Mouse (Mus musculus) heart, embryonic 14.5 days (tissue): ENCODE results near the gene Ednrb. TPM values are rescaled to one million over a fixed set of nuclear protein-coding genes. Genes with fewer than 3 reads are reported as not detected.

Source experiments
- ATAC-seq: fragments of 200-750 bp; cut with Nextera tagmentation; 2 replicates; pipeline ENCODE4 v1.8.0; 2017; ENCODE audit warnings: low read depth, moderate TSS enrichment; ENCODE audit not compliant: insufficient number of reproducible peaks, insufficient read depth, low FRiP score
- H3K27ac ChIP-seq, 2 experiments: fragments of 200-500 bp in 1 of 2; fragments of 300-500 bp in 1 of 2; sonication (generic) in 1 of 2; replicated peaks in 1 of 2; 2 replicates each; pipeline ENCODE4 v1.5.1; 2012 to 2014; ENCODE audit warnings: low read depth in 2 of 2, low read length in 2 of 2, control low read depth in 1 of 2, mild to moderate bottlenecking in 1 of 2, mixed read lengths in 1 of 2; ENCODE audit not compliant: control insufficient read depth in 1 of 2, insufficient read depth in 1 of 2
- H3K27me3 ChIP-seq: fragments of 300-500 bp; sonication (generic); 2 replicates; pipeline ENCODE4 v1.6.1; 2014; ENCODE audit warnings: mild to moderate bottlenecking, low read length, control low read depth; ENCODE audit not compliant: control insufficient read depth, insufficient read depth
- H3K36me3 ChIP-seq: fragments of 300-500 bp; sonication (generic); 2 replicates; pipeline ENCODE4 v1.6.1; 2014; ENCODE audit warnings: mild to moderate bottlenecking, control low read depth, low read length, mixed read lengths; ENCODE audit not compliant: control insufficient read depth, insufficient read depth
- H3K4me1 ChIP-seq, 2 experiments: fragments of 200-500 bp in 1 of 2; fragments of 300-500 bp in 1 of 2; sonication (generic) in 1 of 2; 2 replicates each; pipeline ENCODE4 v1.6.1; 2012 to 2014; ENCODE audit warnings: low read length in 2 of 2, control low read depth in 1 of 2, mixed read lengths in 1 of 2; ENCODE audit not compliant: control insufficient read depth in 2 of 2, insufficient read depth in 2 of 2
- H3K4me2 ChIP-seq: fragments of 300-500 bp; sonication (generic); 2 replicates; pipeline ENCODE4 v1.6.1; 2014; ENCODE audit warnings: mild to moderate bottlenecking, low read length
- H3K4me3 ChIP-seq, 2 experiments: fragments of 200-500 bp in 1 of 2; fragments of 300-500 bp in 1 of 2; sonication (generic) in 1 of 2; 2 replicates each; pipeline ENCODE4 v1.5.1; 2012 to 2014; ENCODE audit warnings: low read length in 2 of 2, mild to moderate bottlenecking in 2 of 2, control low read depth in 1 of 2, low read depth in 1 of 2, moderate library complexity in 1 of 2; ENCODE audit not compliant: control insufficient read depth in 1 of 2, insufficient read depth in 1 of 2
- H3K9ac ChIP-seq: fragments of 300-500 bp; sonication (generic); 2 replicates; pipeline ENCODE4 v1.6.1; 2014; ENCODE audit warnings: mild to moderate bottlenecking, low read length
- H3K9me3 ChIP-seq: fragments of 300-500 bp; sonication (generic); 2 replicates; pipeline ENCODE4 v1.6.1; 2016; ENCODE audit warnings: low read length, control low read depth; ENCODE audit not compliant: control insufficient read depth
- WGBS: fragments of 180-500 bp; shearing (Covaris S2); extraction: QIAGEN DNeasy Blood & Tissue Kit; methylation state at CpG from one replicate; pipeline ENCODE4 v1.1.7; 2014; 5-methylcytosine and 5-hydroxymethylcytosine counted together
- polyA plus RNA-seq: library from polyadenylated mRNA; unstranded; fragments of >200 nt; fragmentation: Nextera tagmentation; extraction: Ambion mirVana; gene quantifications from 2 replicates; pipeline ENCODE4 v1.2.1, GENCODE M21; 2014

Gene Ednrb
- polyA plus RNA-seq, 1 experiment from 2014 or later, result 114 TPM

DNA sequence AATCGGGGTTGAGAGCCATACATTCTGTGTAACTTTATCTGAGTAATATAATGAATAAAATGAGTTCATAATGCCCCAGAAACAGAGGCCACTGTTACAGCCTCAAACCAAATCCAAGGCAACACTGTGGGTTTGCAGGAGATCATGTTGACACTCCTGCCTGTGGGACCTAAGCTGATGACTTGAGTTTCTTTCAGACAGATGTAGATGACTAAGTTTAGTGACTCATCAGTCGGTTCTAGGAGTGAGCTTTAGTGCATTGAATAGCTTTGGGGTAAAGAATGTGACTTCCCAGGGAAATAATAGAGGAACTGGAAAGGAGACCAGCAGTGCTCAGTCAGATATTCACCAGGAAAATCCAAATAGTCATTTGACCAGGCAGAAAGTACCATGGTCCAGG lies 3.8 kb downstream of the Ednrb start:
- Histone ChIP-seq H3K27ac (peak overlapping the region; percentile 30 to 55; a peak in 2 of 4 replicates), H3K27me3 (no peaks in the 10 kb centered on the region), H3K9ac (peak overlapping the region; percentile 57), H3K36me3 (no peaks in the 10 kb centered on the region), H3K4me3 (peak overlapping the region in 1 of 2 experiments; percentile 53; a peak in 2 of 4 replicates), H3K4me1 (peaks cover 0 to 6% of the 10 kb centered on the region in 2 experiments; a peak in 2 of 4 replicates), H3K9me3 (no peaks in the 10 kb centered on the region), H3K4me2 (peak overlapping the region; percentile 85)
- 70% methylated on average over 2 of the region's 2 CpGs for WGBS
- no peak for ATAC-seq

DNA sequence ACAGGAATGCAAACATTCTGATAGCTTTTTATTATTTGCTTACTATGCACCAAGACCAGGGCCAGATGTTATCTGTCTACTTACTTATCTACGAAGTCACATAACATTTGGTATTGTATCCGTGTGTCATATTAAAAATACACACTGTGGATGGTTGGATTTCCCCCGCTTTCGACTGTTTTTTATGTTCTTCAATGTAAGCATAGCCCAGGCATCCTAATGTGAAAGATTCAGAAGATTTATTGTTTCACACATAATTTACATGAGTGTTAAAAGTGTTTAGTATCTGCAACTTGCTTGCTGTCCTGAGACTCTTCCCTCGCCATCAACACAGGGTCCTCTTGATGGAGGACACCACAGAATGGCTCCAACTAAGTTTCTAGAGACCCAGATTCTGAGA lies 5.3 kb downstream of the Ednrb start:
- no peak overlapping the region for H3K9ac ChIP-seq
- ATAC-seq, result no peak
- no peak overlapping the region; a peak in 1 of 4 replicates for H3K4me3 ChIP-seq
- 70% methylated on average over 5 of the region's 5 CpGs for WGBS
- peaks cover 0 to 8% of the 10 kb centered on the region in 2 experiments; a peak in 3 of 4 replicates for H3K4me1 ChIP-seq
- H3K27ac ChIP-seq, result no peak overlapping the region
- H3K27me3 ChIP-seq, result no peaks in the 10 kb centered on the region
- H3K4me2 ChIP-seq, result peak overlapping the region; percentile 45
- H3K9me3 ChIP-seq, result no peaks in the 10 kb centered on the region
- no peaks in the 10 kb centered on the region for H3K36me3 ChIP-seq

DNA sequence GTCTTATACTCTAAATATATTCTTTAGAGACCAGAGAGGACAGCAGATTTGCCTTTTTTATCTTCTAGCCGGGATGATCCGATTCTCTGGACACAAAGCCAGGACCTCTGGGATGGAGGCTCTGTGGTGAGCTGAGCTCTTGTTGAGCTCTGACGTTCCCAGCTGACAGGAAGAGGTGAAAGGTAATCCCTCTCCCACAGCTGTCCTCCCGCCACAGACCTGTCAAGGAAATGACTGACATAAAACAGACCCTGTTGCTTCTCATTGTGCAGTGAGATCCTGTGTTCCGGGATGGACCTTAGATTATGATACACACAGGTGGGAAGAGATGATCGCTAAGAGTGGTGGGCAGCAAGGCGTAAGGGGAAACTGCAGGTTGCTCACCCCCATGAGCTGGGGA lies 9.6 kb downstream of the Ednrb start:
- peak; percentile 68 for ATAC-seq
- 9% methylated on average over 7 of the region's 7 CpGs for WGBS
- H3K27ac ChIP-seq, result peak overlapping the region; percentile 56 to 59; a peak in 3 of 4 replicates

DNA sequence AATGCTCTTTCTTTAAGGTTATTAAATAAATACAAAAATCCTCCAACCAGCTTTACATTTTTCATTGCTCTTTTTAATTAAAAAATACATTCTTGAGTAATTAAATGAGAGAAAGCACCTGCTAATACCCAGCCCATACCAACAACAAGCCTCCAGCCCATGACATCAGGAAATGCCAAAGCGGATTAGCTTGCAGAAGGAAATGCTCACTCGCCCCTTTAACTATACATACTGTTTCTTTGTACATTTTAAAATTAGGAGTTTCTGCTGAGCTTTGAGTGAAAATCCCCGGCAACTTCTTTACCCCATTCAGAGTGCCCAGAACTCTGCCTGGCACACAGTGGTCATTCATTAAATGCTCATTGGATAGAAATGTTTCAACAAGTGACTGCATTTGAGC lies 10.1 kb downstream of the Ednrb start:
- ATAC-seq, result no peak
- no peak overlapping the region for H3K4me3 ChIP-seq
- no peaks in the 10 kb centered on the region for H3K36me3 ChIP-seq
- peak overlapping the region; percentile 34 for H3K4me2 ChIP-seq
- no peaks in the 10 kb centered on the region for H3K9me3 ChIP-seq
- H3K27me3 ChIP-seq, result no peaks in the 10 kb centered on the region
- 46% methylated on average over 3 of the region's 3 CpGs for WGBS
- peaks cover 0 to 4% of the 10 kb centered on the region in 2 experiments; a peak in 3 of 4 replicates for H3K4me1 ChIP-seq
- H3K9ac ChIP-seq, result no peak overlapping the region
- H3K27ac ChIP-seq, result peak overlapping the region; percentile 56 to 59; a peak in 2 of 4 replicates

More for the DNA sequence above, 9.6 kb downstream of the Ednrb start:
- Histone ChIP-seq H3K4me1 (peaks cover 0 to 4% of the 10 kb centered on the region in 2 experiments; a peak in 3 of 4 replicates), H3K9ac (no peak overlapping the region), H3K27me3 (no peaks in the 10 kb centered on the region), H3K4me2 (peak overlapping the region; percentile 34), H3K4me3 (no peak overlapping the region), H3K9me3 (no peaks in the 10 kb centered on the region), H3K36me3 (no peaks in the 10 kb centered on the region)

DNA sequence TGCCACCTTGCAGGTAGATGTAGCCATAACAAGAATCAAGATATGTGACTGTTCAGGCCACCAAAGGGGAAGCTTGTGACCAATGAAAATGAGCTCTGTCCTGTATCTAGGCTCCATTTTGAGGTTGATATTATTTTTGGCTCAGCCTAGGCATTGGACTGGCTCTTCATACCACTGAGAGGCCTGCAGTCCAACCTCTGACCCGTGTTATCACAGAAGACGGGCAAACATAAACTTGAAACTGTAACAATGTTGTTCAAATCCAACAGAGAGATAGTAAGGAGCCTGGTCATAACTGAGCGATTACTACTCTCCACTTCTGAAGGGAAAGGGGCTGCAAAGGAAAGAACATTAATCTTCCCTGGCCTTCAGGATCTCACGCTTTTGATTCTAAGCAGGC lies 11.7 kb downstream of the Ednrb start:
- Histone ChIP-seq H3K9me3 (no peaks in the 10 kb centered on the region), H3K4me1 (peaks cover 0 to 4% of the 10 kb centered on the region in 2 experiments; a peak in 3 of 4 replicates), H3K4me3 (no peak overlapping the region), H3K9ac (no peak overlapping the region), H3K27me3 (no peaks in the 10 kb centered on the region), H3K36me3 (no peaks in the 10 kb centered on the region), H3K27ac (no peak overlapping the region), H3K4me2 (no peak overlapping the region)
- 46% methylated on average over 4 of the region's 4 CpGs for WGBS
- ATAC-seq, result peak; percentile 44; the same call in 1 of the 2 replicates

DNA sequence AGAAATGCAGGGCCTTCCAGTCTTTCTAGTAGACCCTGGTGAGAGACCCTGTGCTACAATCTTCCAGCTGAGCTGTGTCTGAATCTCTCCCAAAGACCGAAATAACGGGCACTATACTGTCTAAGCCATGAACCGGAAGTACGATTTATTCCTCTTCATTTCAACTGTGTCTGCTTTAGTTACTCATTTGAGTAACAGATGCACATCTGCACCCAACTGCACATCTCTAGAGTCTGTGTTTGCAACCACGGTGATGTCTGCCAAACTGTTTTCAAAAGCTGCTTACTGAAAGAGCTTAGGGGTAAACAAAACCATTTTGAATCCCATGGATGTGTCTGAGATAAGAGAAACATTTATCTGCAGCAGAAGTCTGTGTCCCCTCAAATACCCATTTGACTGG lies 13.2 kb downstream of the Ednrb start:
- no peak overlapping the region for H3K4me2 ChIP-seq
- no peak overlapping the region for H3K9ac ChIP-seq
- no peak for ATAC-seq
- no peak overlapping the region for H3K4me3 ChIP-seq
- 74% methylated on average over 5 of the region's 5 CpGs for WGBS
- no peak overlapping the region for H3K27ac ChIP-seq
- H3K27me3 ChIP-seq, result no peaks in the 10 kb centered on the region
- H3K4me1 ChIP-seq, result peaks cover 0 to 4% of the 10 kb centered on the region in 2 experiments; a peak in 3 of 4 replicates
- no peaks in the 10 kb centered on the region for H3K9me3 ChIP-seq
- H3K36me3 ChIP-seq, result no peaks in the 10 kb centered on the region

DNA sequence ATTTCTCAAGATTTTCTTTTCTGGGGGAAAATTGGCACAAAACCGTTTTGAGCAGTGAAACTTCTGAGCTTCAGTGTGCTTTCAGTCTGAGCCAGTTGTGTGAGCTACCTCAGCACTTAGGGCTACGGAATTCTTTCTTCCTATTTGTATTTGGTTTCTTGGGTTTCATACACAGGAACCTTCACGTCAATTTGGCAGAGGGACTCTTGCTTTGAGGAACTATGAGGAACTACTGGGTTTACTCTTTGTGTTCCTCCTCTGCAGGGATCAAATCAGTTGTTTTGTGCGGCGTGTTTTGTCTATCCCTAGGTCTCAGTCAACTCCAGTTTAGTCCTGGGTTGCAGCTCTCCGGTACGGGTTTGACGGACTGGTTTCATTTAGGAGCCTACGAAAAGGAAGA lies 17.9 kb downstream of the Ednrb start:
- no peaks in the 10 kb centered on the region for H3K27me3 ChIP-seq
- no peaks in the 10 kb centered on the region for H3K9me3 ChIP-seq
- no peak overlapping the region for H3K9ac ChIP-seq
- no peak for ATAC-seq
- WGBS, result 83% methylated on average over 9 of the region's 9 CpGs
- H3K4me3 ChIP-seq, result no peak overlapping the region
- no peaks in the 10 kb centered on the region for H3K4me1 ChIP-seq
- no peaks in the 10 kb centered on the region for H3K36me3 ChIP-seq
- H3K27ac ChIP-seq, result no peak overlapping the region
- no peak overlapping the region for H3K4me2 ChIP-seq

DNA sequence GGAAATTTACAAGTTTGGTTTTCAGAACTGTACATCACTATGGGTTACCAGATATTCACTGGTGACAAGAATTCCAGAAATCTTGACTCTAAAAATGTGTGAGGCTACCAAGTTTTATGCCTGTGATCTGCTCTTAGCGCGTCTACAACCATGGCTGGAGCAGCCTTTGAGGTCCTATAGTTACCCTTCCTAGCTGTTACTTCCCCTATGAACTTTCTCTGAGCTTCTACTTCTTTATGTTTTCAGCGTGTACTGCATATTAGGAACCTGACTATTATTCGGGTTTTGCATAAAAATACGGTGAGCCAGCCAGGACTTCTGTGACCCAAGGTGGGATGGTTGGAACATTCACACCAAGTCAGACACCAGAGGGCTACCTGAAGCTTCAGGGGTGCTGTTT lies 18.3 kb downstream of the Ednrb start:
- no peaks in the 10 kb centered on the region for H3K4me1 ChIP-seq
- H3K27ac ChIP-seq, result no peak overlapping the region
- no peak overlapping the region for H3K9ac ChIP-seq
- no peaks in the 10 kb centered on the region for H3K27me3 ChIP-seq
- H3K4me2 ChIP-seq, result no peak overlapping the region
- no peak for ATAC-seq
- no peaks in the 10 kb centered on the region for H3K36me3 ChIP-seq
- no peak overlapping the region for H3K4me3 ChIP-seq
- no peaks in the 10 kb centered on the region for H3K9me3 ChIP-seq
- WGBS, result 92% methylated on average over 5 of the region's 5 CpGs
